Mouse (Mus musculus): ENCODE measurements at regions not wholly inside any gene's neighbourhood (a gene's known extent, or its start where the extent isn't known, plus 50 kb on each side); places are given as distances from the start of the nearest gene placed in this dataset.

DNA sequence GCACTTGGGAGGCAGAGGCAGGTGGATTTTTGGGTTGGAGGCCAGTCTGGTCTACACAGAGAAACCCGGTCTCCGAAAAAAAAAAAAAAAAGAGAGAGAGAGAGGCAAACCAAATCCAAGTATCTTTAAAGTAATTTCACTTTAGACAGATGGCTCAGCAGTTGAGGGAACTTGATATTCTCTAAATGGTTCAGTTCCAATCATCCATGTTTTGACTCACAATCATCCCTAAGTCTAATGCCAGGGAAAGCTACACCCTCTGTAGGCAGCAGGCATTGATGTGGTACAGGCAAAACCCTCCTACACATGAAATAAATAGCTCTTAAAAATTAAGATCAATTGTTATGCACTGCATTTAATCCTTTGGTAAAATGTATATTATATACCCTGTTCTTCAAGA, 248.8 kb upstream of the Gm5152 start:
- DNase-seq (ENCODE audit: low read depth, low spot score) = no peak

- DNase-seq (ENCODE audit: low read depth, low spot score) = no peak
Observed at GRCm38 (mm10) chr5:10478073-10478472, 231.7 kb upstream of the Gm5152 start.

- no peak for DNase-seq (ENCODE audit: low read depth, low spot score)
Observed at GRCm38 (mm10) chr5:10477461-10477860, 231.1 kb upstream of the Gm5152 start.

DNA sequence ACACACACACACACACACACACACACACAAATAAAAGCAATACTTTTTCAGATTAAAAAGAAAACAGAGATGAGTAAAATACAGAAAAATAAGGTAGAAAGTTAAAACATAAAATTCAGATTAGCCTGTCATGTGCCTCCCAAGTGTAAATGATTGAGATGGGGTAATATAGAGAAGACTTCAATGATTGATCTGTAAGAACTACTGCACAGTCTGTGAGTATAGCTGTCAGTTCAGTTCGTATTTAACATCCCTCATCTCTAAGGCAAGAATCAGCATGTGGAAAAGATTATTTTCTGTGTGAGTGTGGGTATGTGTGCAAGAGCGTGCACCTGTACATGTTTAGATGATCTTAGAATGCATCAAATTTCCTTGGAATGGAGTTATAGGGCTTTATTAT, 200.3 kb upstream of the Gm5152 start:
- no peak for DNase-seq (ENCODE audit: low read depth, low spot score)

- DNase-seq (ENCODE audit: low read depth, low spot score) = peak; percentile 37
Observed at GRCm38 (mm10) chr5:10417691-10418217, 171.4 kb upstream of the Gm5152 start.

DNA sequence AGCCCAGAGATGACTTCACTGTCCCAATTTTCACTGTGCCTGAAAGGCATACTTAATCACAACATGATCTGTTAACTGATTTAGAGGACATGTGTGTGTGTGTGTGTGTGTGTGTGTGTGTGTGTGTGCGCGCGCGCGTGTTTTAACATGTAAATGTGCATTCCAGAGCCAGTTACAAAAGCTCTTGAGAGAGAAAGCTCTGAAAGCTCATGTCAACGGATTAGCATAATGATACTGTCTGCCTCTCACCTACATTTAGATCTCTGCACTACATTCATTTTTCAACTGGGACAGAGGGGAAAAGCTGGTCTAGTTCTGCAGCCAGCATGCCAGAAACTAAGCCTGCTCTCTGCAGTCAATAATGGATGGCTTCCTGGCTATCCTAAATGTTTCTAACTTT, 170.6 kb upstream of the Gm5152 start:
- no peak for DNase-seq (ENCODE audit: low read depth, low spot score)

GRCm38 (mm10) chr5:10414019-10414418, 167.7 kb upstream of the Gm5152 start:
- DNase-seq (ENCODE audit: low read depth, low spot score) = peak; percentile 77

DNA sequence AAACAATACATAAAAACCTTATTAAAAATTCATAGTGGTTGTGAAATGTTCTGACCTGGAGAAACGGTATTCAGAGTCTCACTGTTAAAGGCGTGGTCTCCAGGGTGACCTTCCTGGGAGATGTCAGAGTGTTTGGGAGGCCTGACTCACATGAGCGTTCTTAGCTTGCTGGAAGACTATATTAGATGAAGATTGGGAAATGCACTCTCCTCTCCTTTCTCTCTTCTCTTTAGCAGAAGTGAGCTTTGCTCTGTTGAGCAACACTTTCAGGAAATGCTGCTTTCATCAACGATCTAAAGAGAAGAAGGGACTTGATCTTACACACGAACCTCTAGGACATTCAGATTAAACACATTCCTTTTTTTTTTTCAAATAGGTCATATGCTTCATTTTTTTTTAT, 147.2 kb upstream of the Gm5152 start:
- DNase-seq (ENCODE audit: low read depth, low spot score) = no peak

DNA sequence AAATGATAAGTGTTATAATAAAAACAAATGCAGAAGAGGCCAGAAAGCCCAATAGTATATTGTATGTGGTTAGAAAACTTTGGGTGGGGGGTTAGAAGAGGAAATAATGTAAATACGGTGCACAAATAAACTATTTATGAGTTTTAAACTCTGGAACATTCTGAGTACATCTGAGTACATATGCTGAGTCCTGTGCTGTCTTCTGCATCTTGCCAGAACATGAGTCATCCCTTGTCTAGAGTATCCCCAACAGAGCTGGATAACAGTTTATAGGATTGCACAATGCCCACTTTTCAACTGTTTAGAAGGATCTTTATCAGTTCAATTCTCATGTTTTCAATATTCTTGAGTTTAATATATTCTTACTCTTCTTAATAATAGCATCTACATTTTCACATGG, 142.7 kb upstream of the Gm5152 start:
- DNase-seq (ENCODE audit: low read depth, low spot score) = no peak

- no peak for DNase-seq (ENCODE audit: low read depth, low spot score)
Observed at GRCm38 (mm10) chr5:10352126-10352525, 105.8 kb upstream of the Gm5152 start.

- no peak for DNase-seq (ENCODE audit: low read depth, low spot score)
Observed at GRCm38 (mm10) chr5:10320611-10321010, 74.3 kb upstream of the Gm5152 start.

Measured in A20 (cell line).